Mouse (Mus musculus) olfactory bulb, adult 2 months (tissue): ENCODE measurements around the gene Egln1. TPM values are rescaled to one million over a fixed set of nuclear protein-coding genes. Genes with fewer than 3 reads are reported as not detected.

Source experiments
- H3K27ac ChIP-seq: fragments of 200-500 bp; 2 replicates; pipeline ENCODE4 v1.5.1; 2012; ENCODE audit warnings: low read depth, low read length; ENCODE audit not compliant: insufficient read depth
- H3K4me1 ChIP-seq: fragments of 200-500 bp; 2 replicates; pipeline ENCODE4 v1.6.1; 2012; ENCODE audit warnings: low read length; ENCODE audit not compliant: control insufficient read depth, insufficient read depth
- H3K4me3 ChIP-seq: fragments of 200-500 bp; 2 replicates; pipeline ENCODE4 v1.5.1; 2012; ENCODE audit warnings: mild to moderate bottlenecking, low read depth, low read length, moderate library complexity; ENCODE audit not compliant: insufficient read depth
- CTCF ChIP-seq: fragments of 200-500 bp; IDR thresholded peaks from 2 replicates; pipeline ENCODE4 v1.5.1; 2012; ENCODE audit warnings: low read depth, mild to moderate bottlenecking, low read length, moderate library complexity; ENCODE audit not compliant: insufficient read depth
- POLR2A ChIP-seq: fragments of 200-500 bp; IDR thresholded peaks from 2 replicates; pipeline ENCODE4 v1.6.1; 2012; ENCODE audit warnings: mild to moderate bottlenecking, low read depth, low read length, moderate library complexity; ENCODE audit not compliant: insufficient read depth
- WGBS: fragments of 180-500 bp; shearing (Covaris S2); methylation state at CpG from one replicate; pipeline ENCODE4 v1.1.7; 2018; 5-methylcytosine and 5-hydroxymethylcytosine counted together
- polyA plus RNA-seq: library from polyadenylated mRNA; stranded (reverse); fragments of >200 nt; gene quantifications from 2 replicates; pipeline ENCODE4 v1.2.4, GENCODE M21; 2012; ENCODE audit warnings: low replicate concordance; ENCODE audit not compliant: missing spikeins, insufficient read depth, insufficient read length

Egln1 gene
- polyA plus RNA-seq, result 113 TPM in 1 of 2 replicates, not detected in the other

GRCm38 (mm10) chr8:124949209-124950068 is at the start of gene Egln1:
Gene Egln1, minus strand, starts transcription at chr8:124949324.
- Histone ChIP-seq H3K27ac (peak within 1 kb of the TSS; percentile 78), H3K4me3 (peak within 1 kb of the TSS; percentile 81), H3K4me1 (peaks cover 17% of the 10 kb centered on the region)
- WGBS, result 5% methylated on average over 95 of the region's 98 CpGs
- TF ChIP-seq CTCF (no peak), POLR2A (peak; percentile 90)

DNA sequence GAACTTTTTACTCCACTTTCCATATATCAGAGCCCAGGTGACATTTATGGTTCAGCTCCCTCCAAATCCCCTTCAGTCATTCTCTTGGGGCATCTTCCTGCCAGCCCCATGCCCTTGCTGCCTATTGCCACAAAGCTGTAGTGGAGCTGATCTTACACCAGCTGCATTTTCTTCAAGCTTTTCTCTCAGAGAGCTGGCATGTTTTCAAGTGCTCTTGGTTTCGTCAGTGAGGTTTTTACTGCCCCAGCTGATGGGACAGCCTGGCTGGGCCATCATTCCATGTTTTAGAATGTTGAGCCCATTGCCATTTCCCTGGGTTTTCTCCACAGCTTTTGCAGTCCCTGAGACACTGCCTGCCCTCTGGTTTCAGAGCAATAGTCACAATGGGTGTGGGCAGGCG is 46.7 kb upstream of the Egln1 start:
- WGBS, result 47% methylated on average over 2 of the region's 2 CpGs
- Histone ChIP-seq H3K4me1 (0 out of 2 replicates have a peak, but pooled peaks cover 3% of the 10 kb centered on the region), H3K27ac (no peak overlapping the region), H3K4me3 (no peak overlapping the region)
- TF ChIP-seq CTCF, result no peak
- no peak for TF ChIP-seq POLR2A

- no peak overlapping the region for H3K4me3 ChIP-seq
- no peak for TF ChIP-seq POLR2A
- no peak for TF ChIP-seq CTCF
Observed at GRCm38 (mm10) chr8:124991668-124991926, 42.5 kb upstream of the Egln1 start.

DNA sequence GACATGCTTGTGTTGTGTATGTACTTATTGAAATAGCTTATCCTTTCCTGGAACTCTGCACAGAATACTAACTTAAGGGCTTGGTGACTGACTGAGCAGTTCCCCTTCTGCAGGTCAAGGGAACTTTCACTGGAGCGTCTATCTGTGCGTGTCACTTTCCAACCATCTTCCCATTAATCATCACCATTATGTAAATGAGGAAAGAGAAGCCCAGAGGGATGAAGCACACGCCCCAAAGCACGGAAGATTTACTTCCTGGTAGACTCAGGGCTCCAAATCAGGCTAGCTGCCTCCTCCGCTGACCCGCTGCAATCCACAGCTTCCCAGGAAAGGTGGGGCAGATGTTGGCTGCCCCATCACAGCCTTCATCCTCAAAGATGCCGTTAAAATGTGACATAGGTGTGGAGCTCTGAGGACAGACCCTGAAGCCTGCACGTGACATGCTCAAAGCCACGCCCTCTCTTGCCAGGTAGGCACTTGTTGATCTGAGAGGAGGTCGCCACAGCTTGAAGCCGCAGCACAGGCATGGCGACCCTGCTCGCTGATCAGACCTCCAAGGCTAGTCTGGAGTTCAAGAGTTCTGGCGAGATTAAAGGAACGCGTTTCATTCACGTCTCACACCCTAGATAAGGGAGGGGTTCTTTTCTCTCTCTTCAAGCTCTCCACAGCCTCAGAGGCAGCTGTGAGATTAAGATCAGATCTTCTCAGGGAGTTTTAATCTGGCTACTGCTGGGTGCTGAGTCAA is 42.0 kb upstream of the Egln1 start:
- no peak overlapping the region for H3K27ac ChIP-seq
- TF ChIP-seq POLR2A (no peak), CTCF (no peak)
- WGBS, result 23% methylated on average over 17 of the region's 17 CpGs
- H3K4me1 ChIP-seq, result 0 out of 2 replicates have a peak, but pooled peaks cover 3% of the 10 kb centered on the region
- no peak overlapping the region for H3K4me3 ChIP-seq

More at GRCm38 (mm10) chr8:124991668-124991926, 42.5 kb upstream of the Egln1 start:
- Histone ChIP-seq H3K27ac (no peak overlapping the region), H3K4me1 (0 out of 2 replicates have a peak, but pooled peaks cover 3% of the 10 kb centered on the region)
- WGBS, result 41% methylated on average over 6 of the region's 6 CpGs

DNA sequence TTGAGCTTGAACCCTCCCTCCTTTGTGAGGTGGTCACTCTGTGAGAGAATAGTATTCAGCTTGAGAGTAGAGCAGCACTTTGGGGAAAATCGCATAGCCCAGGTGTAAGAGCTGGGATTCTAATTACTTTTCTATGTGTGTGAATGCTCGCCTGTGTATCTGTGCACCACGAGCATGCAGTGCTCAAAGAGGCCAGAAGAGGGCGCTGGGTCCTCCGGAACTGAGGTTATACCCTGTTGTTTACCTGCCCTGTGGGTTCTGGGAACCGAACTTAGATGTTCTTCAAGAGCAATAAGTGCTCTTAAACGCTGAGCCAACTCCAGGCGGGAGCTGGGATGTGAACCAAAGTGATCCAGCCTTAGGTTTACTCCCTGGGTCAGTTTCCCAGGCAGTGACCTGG is 31.7 kb upstream of the Egln1 start:
- 81% methylated on average over 8 of the region's 8 CpGs for WGBS
- no peak overlapping the region for H3K27ac ChIP-seq
- no peak for TF ChIP-seq POLR2A
- no peak for TF ChIP-seq CTCF
- no peak overlapping the region for H3K4me3 ChIP-seq
- H3K4me1 ChIP-seq, result no peaks in the 10 kb centered on the region

- no peak overlapping the region for H3K27ac ChIP-seq
- 97% methylated on average over 3 of the region's 3 CpGs for WGBS
- TF ChIP-seq POLR2A (no peak), CTCF (no peak)
- H3K4me3 ChIP-seq, result no peak overlapping the region
- H3K4me1 ChIP-seq, result no peaks in the 10 kb centered on the region
Observed at GRCm38 (mm10) chr8:124980036-124980435, 30.9 kb upstream of the Egln1 start.

GRCm38 (mm10) chr8:124978026-124978425 is 28.9 kb upstream of the Egln1 start:
- WGBS, result 90% methylated on average over 7 of the region's 7 CpGs
- TF ChIP-seq CTCF, result no peak
- no peak for TF ChIP-seq POLR2A
- Histone ChIP-seq H3K27ac (no peak overlapping the region), H3K4me1 (no peaks in the 10 kb centered on the region), H3K4me3 (no peak overlapping the region)

DNA sequence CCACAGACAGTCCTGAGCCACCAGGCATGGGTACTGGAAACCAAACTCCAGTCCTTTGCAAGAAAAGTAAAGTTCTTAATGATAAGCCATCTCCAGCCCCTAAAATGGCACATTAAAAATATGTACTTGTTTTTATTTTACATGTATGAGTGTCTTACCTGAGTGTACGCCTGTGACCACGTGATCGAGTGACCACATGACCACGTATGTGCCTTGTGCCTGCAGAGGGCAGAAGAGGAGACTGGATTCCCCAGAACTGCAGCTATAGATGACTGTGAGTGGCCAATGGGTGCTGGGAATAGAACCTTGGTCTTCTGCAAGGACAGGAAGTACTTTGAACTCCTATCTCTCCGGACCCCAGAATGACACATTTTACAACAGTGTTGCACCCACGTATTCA is 27.1 kb upstream of the Egln1 start:
- Histone ChIP-seq H3K4me1 (no peaks in the 10 kb centered on the region), H3K27ac (no peak overlapping the region), H3K4me3 (no peak overlapping the region)
- TF ChIP-seq CTCF, result no peak
- TF ChIP-seq POLR2A, result no peak
- WGBS, result 91% methylated on average over 6 of the region's 6 CpGs

DNA sequence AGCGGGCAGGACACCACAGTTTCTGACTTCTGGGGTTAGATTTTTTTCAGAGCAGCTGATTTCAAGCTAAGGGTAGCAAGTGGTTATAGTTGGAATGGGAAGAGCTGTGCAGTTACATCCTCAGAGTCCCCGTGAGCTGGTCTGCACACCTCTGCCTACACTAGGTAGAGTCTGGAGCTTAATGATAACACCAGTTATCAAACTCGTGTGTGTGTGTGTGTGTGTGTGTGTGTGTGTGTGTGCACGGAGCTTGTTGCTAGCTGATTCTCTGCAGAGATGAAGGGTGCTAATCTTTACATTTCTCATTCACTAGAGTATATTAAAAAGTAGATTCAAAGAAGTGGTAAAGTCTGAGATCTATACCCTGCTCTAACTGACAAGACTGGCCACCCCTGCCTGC is 25.1 kb upstream of the Egln1 start:
- no peaks in the 10 kb centered on the region for H3K4me1 ChIP-seq
- TF ChIP-seq POLR2A, result no peak
- no peak for TF ChIP-seq CTCF
- H3K27ac ChIP-seq, result no peak overlapping the region
- no peak overlapping the region for H3K4me3 ChIP-seq
- 84% methylated on average over 4 of the region's 4 CpGs for WGBS
